Mouse (Mus musculus): ENCODE measurements around the gene Usp5.

Gene Usp5

DNA sequence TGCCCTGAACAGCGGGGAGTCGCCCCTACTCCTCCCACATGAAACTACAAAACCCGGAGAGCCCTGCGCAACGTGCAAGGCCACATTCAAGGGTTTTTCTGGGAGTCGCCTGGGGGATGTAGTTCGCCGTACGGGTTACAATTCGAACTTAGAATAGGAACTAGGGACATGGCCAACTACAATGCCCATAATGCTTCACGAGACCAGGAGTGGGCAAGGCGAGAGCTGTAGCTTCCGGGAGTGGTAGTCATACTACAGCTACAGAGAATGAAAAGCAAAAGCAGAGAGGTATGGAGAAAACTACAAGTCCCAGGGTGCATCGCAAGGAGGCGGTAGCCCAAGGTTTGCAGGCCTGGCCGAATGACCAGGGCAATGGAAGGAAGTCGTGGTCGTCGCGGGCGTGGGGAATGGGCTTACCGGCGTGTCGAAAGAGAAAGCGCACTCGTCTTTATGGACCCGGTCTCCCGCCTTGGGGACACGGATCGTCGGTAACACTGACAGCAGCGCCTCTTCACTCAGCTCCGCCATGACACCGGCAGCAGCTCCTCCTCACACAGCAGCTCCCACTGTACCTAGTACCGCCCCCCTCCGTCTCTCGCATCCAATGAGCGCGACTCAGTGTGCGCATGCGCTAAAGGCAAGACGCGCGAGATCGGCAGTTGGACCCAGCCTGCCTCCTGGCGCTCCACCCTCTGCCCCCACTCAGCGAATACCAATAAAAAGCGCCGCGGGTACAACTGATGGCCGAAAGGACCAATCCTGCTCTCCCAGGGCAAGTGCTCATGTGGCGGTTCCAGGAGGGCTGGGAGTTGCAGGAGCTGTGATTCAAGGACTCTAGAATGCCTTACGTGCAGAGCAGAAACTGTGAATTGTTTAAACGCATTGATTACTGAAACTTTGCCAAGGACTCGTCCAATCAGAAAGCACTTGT lies at the start of gene Usp5, which contains the start of gene Cdca3:
Gene Usp5 (minus strand): TSS at position 617 of the 931 bp plus-strand sequence.
Gene Cdca3 (plus strand): TSS at position 680 of the 931 bp plus-strand sequence.
- DNase-seq (ENCODE audit: low spot score), result peak; percentile 100

- DNase-seq (ENCODE audit: low spot score), result no peak
These were observed 45.1 kb upstream of the Usp5 start for GRCm38 (mm10) chr6:124874348-124874747.

DNA sequence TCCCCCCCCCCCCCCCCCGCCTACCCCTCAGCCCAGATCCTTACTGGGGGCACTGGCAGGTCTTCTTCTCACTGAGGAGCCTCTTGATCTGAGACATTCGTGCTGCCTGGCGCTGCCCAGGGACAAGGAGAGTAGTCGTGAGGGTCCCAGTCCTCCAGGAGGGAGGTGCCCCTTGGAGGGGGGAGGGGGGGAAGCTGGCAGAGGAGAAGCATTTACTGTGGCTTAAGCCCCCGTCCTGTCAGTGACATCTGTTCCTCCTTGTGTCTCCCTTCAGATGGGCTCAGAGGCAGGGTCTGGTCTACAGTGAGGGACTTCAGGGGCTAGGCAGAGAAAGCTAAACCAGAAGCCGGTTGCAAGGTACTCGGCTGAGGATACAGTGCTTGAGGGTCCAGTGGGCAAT lies 37.3 kb upstream of the Usp5 start:
- no peak for DNase-seq (ENCODE audit: low spot score)

- no peak for DNase-seq (ENCODE audit: low spot score)
These were observed 36.6 kb upstream of the Usp5 start for GRCm38 (mm10) chr6:124865766-124866362.

DNA sequence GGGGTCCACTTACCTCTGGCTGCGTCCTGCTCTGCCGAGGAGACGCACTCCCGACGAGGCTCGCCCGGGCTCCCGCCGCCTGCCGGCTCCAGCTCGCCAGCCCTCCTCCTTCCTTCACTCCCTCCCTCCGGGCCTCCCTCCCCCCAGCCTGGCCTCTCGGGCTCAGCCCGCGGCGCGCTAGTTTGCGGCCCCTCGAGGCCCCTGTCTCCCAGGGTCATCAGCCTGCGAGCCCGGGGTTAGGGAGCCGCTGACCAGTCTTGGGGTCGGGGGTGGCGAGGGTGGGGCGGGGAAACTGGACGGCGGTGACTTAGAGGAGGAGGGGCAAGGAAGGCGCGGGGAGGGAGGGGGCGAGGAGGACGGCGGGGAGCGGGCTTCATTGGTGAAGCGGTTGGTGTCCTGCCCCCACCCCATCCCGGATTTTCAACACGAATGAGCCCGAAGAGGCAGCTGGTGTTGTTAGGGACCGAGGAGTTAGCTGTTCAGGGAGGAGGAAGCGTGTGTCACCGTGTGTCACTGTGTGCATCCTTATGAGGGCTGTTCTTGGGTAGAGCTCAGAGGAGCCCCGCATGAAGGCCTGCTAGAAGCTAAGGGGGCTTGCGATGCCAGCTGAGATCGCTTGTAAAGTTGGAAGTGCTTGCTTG lies 34.5 kb upstream of the Usp5 start, which contains the start of gene Gpr162:
Gene Gpr162 (minus strand): TSS at position 326 of the 641 bp plus-strand sequence.
- DNase-seq (ENCODE audit: low spot score), result no peak

GRCm38 (mm10) chr6:124863125-124863657 lies 33.9 kb upstream of the Usp5 start:
- DNase-seq (ENCODE audit: low spot score), result no peak

DNA sequence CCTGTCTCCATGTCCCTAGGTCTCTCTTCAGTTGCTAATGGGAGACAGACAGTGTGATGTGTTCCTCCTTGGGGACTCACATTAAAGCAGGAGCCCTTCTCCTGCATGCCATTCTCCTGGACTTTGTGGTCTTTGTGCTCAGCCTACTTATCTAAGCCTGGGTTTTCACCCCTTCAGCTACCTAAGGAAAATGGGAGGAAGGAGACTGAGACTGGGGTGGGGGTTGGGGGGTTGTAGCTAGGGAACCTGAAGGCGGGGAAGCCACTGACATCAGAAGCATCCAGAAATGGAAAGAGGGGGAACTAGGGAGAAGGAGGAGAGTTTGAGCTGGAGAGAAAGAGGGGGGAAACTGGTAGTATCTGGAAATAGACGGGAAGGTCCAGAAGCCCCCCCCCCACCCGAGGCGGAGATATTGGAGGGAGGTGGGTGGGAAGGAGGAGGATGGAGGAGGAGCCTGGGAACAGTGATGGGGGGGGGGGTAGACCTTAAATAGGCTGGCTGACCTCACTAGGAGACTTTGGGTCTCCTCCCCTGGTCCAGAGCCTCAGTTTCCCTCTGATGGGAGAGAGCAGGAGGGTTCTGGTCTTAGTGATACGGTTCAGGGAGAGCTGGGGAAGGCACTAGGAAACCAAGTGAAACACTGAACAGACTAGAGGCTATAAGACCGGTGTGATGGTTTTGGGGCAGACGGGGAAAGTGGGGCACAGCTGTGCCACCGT lies 33.3 kb upstream of the Usp5 start:
- DNase-seq (ENCODE audit: low spot score), result no peak

DNA sequence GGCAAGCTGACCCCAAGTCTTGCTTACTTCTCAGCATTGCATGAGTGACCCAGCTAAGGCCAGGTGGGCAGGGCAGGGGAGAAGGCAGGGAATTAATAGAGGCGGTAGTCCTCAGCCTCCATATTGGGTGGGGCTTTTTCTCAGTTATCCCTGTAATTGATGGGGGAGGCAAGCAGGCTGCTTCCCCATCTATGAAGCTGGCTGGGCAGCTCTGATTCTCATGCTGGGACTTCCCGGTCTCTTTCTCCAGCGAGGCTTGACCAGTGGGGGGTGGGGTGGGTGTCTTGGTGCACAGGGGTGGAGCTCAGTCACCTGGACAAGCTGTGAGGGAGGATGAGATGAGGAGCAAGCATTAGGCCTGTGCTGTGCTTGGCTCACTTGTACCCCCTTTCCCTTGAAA lies 32.5 kb upstream of the Usp5 start:
- DNase-seq (ENCODE audit: low spot score), result no peak

DNA sequence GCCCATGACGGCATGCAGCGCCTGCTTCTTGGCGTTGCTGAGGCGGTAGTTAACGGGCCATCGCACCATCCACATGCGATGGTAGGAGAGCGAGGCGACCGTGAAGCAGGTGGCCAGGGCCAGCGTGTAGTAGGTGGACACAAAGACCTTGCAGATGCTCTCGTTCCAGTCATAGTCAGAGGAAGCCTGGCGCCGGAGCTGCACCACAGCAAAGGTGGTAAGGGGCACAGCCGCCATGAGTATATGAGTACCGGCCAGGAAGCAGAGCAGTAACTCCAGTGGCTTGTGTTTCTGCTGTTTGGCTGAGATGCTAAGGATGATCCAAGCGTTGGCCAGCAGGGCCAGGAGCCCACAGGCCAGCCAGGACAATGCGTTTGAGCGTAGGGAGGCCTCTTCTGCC lies 32.0 kb upstream of the Usp5 start:
- no peak for DNase-seq (ENCODE audit: low spot score)

DNA sequence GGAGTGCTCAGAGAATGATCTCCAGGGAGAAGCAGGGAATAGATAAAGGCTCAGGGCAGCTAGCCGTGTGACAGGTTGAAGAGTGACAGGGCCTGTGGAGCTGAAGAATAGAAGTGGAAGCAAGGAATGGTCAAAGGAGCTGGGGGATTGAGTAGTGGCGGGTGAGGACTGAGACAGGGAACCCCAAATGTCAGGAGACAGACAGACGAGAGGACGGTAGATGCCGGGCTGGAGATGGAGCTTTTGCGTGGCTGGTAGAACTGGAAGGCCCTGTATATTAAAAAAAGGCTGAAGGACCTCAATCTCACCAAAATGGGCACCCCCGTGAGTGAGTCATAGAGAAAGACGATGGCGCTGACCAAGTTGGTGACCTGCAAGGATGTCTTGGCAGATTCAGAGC lies 31.2 kb upstream of the Usp5 start:
- DNase-seq (ENCODE audit: low spot score), result no peak

DNA sequence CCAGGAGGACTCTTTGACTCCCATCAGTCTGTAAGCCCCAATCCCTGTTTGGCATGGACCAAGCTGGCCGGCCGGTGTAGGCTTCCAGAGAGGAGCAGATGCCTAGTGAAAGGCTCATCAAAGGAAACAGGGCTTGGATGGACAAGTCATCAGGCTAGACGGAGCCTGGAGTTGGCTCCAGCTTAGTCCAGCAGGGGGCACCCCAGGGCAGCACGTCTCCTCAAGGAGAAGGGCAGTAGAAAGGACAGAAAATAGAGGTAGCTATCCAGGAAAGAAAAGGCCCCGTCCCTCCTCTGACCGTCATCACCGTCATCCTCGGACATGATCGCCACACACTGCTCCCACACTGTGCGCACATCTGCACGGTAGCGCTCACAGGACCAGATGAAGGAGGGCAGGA lies 30.4 kb upstream of the Usp5 start:
- DNase-seq (ENCODE audit: low spot score), result peak; percentile 90

- no peak for DNase-seq (ENCODE audit: low spot score)
These were observed 29.5 kb upstream of the Usp5 start for GRCm38 (mm10) chr6:124858561-124859318.

DNA sequence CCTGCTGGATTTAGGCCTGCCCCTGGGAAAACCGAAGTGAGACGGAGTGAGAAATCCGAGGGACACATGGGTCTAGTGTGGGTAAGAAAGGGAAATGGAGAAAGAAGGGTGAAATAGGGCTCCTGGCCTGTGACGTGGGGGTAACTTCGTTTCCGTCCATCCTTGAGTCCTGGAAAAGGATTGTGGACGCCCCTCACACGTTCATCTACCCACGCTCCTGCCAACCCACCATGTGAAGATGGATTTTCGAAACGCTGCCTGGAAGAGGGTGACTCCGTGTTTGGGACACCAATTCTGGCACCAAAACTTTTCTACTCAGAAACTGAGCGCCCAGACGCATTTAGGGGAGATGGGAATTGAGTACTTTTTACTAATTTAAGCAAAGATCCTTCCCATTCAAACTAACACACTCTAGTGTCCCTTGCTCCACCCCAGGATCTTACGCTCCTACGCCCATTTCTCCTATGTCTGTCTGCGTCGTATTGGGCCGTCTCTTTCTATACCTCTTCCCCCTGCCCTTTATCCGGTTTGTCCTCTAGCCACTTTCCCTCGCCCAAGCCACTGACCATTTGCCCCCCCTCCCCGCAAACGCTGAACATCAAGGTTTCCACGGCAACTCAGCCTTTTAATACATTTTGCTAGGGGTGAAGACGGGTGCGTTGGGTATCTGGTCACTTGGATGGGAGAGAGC lies 28.7 kb upstream of the Usp5 start:
- no peak for DNase-seq (ENCODE audit: low spot score)

GRCm38 (mm10) chr6:124856916-124857839 lies 27.9 kb upstream of the Usp5 start, which contains the start of gene P3h3:
Gene P3h3, minus strand, starts transcription at chr6:124857752.
- peak; percentile 65 for DNase-seq (ENCODE audit: low spot score)

DNA sequence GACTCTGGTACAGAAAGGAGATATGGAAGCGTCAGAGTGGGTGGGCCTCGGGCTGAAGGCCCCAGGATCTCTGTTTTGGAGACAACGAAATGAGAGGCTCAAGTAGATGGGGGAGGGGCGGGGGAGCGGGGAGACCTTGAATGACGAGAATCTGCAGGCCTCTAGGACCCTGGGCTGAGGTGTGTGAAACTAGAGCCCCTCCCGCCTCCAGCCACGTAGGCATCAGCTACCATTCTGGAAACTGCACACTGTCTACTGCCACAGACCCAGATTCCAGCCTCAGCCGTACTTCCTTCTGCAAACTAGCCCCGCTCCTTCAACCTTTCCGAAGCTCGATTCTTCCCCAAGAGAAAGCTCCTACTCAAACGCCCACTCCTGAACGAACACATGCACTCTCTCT lies 27.0 kb upstream of the Usp5 start:
- DNase-seq (ENCODE audit: low spot score), result no peak

DNA sequence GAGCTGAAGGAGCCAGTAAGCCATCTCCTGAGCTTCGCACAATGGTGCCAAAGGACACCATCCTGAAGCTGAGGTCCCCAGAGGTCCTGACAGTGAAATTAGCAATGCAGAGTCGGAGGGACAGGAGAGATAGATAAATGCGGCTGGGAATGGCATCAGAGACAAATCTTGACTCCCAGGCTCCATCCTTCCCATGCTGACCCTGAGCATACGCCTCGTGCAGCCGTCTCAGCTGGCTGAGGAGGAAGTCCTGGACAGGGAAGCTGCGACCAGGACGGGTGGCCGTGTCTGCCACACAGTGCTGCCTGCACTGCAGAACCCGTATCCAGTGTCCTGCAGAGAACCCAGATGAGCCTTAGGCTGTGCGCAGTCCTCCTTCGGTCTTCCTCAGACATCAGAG lies 25.4 kb upstream of the Usp5 start:
- DNase-seq (ENCODE audit: low spot score), result no peak

- DNase-seq (ENCODE audit: low spot score), result no peak
These were observed 21.3 kb upstream of the Usp5 start for GRCm38 (mm10) chr6:124850535-124850934.

DNA sequence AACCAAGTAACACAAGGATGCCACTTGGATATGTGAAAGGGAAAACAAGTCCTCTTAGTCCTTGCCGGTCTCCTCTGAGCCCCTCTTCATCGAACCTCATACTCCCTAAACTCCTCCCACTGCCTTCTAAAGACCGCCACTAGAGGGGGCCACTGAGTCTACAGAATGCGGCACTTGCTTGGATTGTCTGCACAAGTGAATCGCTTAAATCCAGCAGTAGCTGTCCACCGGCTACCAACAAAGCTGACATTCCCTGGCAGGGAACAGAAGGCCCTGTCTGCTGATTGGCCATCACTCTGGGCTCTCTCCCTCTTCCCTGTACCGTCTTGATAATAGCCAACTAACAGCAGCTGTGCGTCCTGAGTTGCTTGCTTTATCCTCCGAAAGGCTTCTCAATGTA lies 18.0 kb upstream of the Usp5 start:
- peak; percentile 88 for DNase-seq (ENCODE audit: low spot score)
